Mouse (Mus musculus) lung, postnatal 25 days (tissue): ENCODE measurements around the gene Tchp.

Source experiments
- DNase-seq: peaks from one replicate; pipeline ENCODE4 v3.0.0; 2022; ENCODE audit warnings: low spot score

Gene Tchp

GRCm38 (mm10) chr5:114696939-114697338 is 10.6 kb upstream of the Tchp start:
- DNase-seq: no peak

GRCm38 (mm10) chr5:114698044-114698746 is 9.4 kb upstream of the Tchp start:
- no peak for DNase-seq

- peak; percentile 64 for DNase-seq
These were observed 8.5 kb upstream of the Tchp start for GRCm38 (mm10) chr5:114699015-114699414.

- DNase-seq: no peak
These were observed 4.9 kb upstream of the Tchp start for GRCm38 (mm10) chr5:114702403-114703392.

GRCm38 (mm10) chr5:114708491-114708890 is 931 bp downstream of the Tchp start:
- DNase-seq: no peak

GRCm38 (mm10) chr5:114709357-114709756 is 1.8 kb downstream of the Tchp start:
- DNase-seq: no peak

- DNase-seq: no peak
These were observed 7.0 kb downstream of the Tchp start for GRCm38 (mm10) chr5:114714551-114714950.

- no peak for DNase-seq
These were observed 9.7 kb downstream of the Tchp start for GRCm38 (mm10) chr5:114717292-114717691.

- no peak for DNase-seq
These were observed 10.4 kb downstream of the Tchp start for GRCm38 (mm10) chr5:114717937-114718336.

GRCm38 (mm10) chr5:114718483-114718882 is 10.9 kb downstream of the Tchp start:
- no peak for DNase-seq

GRCm38 (mm10) chr5:114719003-114719927 is 11.7 kb downstream of the Tchp start:
- peak; percentile 14 for DNase-seq

- DNase-seq: no peak
These were observed 12.3 kb downstream of the Tchp start for GRCm38 (mm10) chr5:114719928-114720270.

GRCm38 (mm10) chr5:114720784-114721183 is 13.2 kb downstream of the Tchp start:
- DNase-seq: no peak

GRCm38 (mm10) chr5:114721969-114722368 is 14.4 kb downstream of the Tchp start:
- no peak for DNase-seq

GRCm38 (mm10) chr5:114722846-114723245 is 15.3 kb downstream of the Tchp start:
- no peak for DNase-seq

GRCm38 (mm10) chr5:114728160-114728559 is 20.6 kb downstream of the Tchp start:
- DNase-seq: no peak

GRCm38 (mm10) chr5:114730129-114730528 is 22.6 kb downstream of the Tchp start:
- no peak for DNase-seq

- no peak for DNase-seq
These were observed 23.9 kb downstream of the Tchp start for GRCm38 (mm10) chr5:114731498-114731897.

- DNase-seq: no peak
These were observed 24.4 kb downstream of the Tchp start for GRCm38 (mm10) chr5:114731969-114732368.

GRCm38 (mm10) chr5:114733606-114734005 is 26.0 kb downstream of the Tchp start:
- DNase-seq: no peak

- DNase-seq: peak; percentile 65
These were observed 29.7 kb downstream of the Tchp start for GRCm38 (mm10) chr5:114737090-114737887.
